Mouse (Mus musculus) midbrain, embryonic 14.5 days (tissue): ENCODE data around the gene Zscan12. TPM values are rescaled to one million over a fixed set of nuclear protein-coding genes. Genes with fewer than 3 reads are reported as not detected.

Source experiments
- ATAC-seq: fragments of 200-750 bp; cut with Nextera tagmentation; 2 replicates; pipeline ENCODE4 v1.8.0; 2017; ENCODE audit warnings: moderate number of reproducible peaks, moderate library complexity; ENCODE audit not compliant: low FRiP score, low TSS enrichment
- DNase-seq: peaks from one replicate; pipeline ENCODE4 v3.0.0-alpha.2; 2015
- H3K27ac ChIP-seq: fragments of 300-500 bp; sonication (generic); replicated peaks from 2 replicates; pipeline ENCODE4 v1.5.1; 2014; ENCODE audit warnings: mild to moderate bottlenecking, low read depth, low read length, moderate library complexity
- H3K27me3 ChIP-seq: fragments of 300-500 bp; sonication (generic); 2 replicates; pipeline ENCODE4 v1.6.1; 2014; ENCODE audit warnings: low read length, control low read depth, mixed read lengths; ENCODE audit not compliant: control insufficient read depth, insufficient read depth
- H3K36me3 ChIP-seq: fragments of 300-500 bp; sonication (generic); 2 replicates; pipeline ENCODE4 v1.6.1; 2014; ENCODE audit warnings: low read length, control low read depth; ENCODE audit not compliant: control insufficient read depth, insufficient read depth
- H3K4me1 ChIP-seq: fragments of 300-500 bp; sonication (generic); 2 replicates; pipeline ENCODE4 v1.6.1; 2014; ENCODE audit warnings: mild to moderate bottlenecking, antibody characterized with exemption, low read length, control low read depth; ENCODE audit not compliant: control insufficient read depth, insufficient read depth
- H3K4me2 ChIP-seq: fragments of 300-500 bp; sonication (generic); 2 replicates; pipeline ENCODE4 v1.6.1; 2014; ENCODE audit warnings: mild to moderate bottlenecking, low read length, moderate library complexity
- H3K4me3 ChIP-seq: fragments of 300-500 bp; sonication (generic); replicated peaks from 2 replicates; pipeline ENCODE4 v1.5.1; 2014; ENCODE audit warnings: low read depth, low read length
- H3K9ac ChIP-seq: fragments of 300-500 bp; sonication (generic); replicated peaks from 2 replicates; pipeline ENCODE4 v1.6.1; 2014; ENCODE audit warnings: mild to moderate bottlenecking, low read length, moderate library complexity
- H3K9me3 ChIP-seq: fragments of 300-500 bp; sonication (generic); 2 replicates; pipeline ENCODE4 v1.6.1; 2016; ENCODE audit warnings: low read length, control low read depth, mixed read lengths; ENCODE audit not compliant: control insufficient read depth
- WGBS: fragments of 180-500 bp; shearing (Covaris S2); extraction: QIAGEN DNeasy Blood & Tissue Kit; methylation state at CpG from one replicate; pipeline ENCODE4 v1.1.7; 2014; 5-methylcytosine and 5-hydroxymethylcytosine counted together
- polyA plus RNA-seq: library from polyadenylated mRNA; unstranded; fragments of >200 nt; fragmentation: Nextera tagmentation; extraction: Ambion mirVana; gene quantifications from 2 replicates; pipeline ENCODE4 v1.2.1, GENCODE M21; 2014

The Zscan12 gene
- polyA plus RNA-seq, 1 experiment from 2014 or later, result 15.9 TPM

GRCm38 (mm10) chr13:21407969-21408804, 45.6 kb downstream of the Zscan12 start:
- WGBS, result 5% methylated on average over 27 of the region's 27 CpGs
- peak; percentile 93 for ATAC-seq
- H3K4me1 ChIP-seq, result peaks cover 3% of the 10 kb centered on the region

GRCm38 (mm10) chr13:21408805-21409459, 46.3 kb downstream of the Zscan12 start:
- DNase-seq (no peak), ATAC-seq (peak; percentile 34)
- peak overlapping the region; percentile 51 for H3K9ac ChIP-seq
- 51% methylated on average over 11 of the region's 11 CpGs for WGBS
- H3K4me1 ChIP-seq, result peaks cover 2% of the 10 kb centered on the region
- peak overlapping the region; percentile 68 for H3K27ac ChIP-seq
- H3K4me3 ChIP-seq, result peak overlapping the region; percentile 41
- H3K27me3 ChIP-seq, result no peaks in the 10 kb centered on the region
- H3K9me3 ChIP-seq, result no peaks in the 10 kb centered on the region
- H3K36me3 ChIP-seq, result no peaks in the 10 kb centered on the region
- H3K4me2 ChIP-seq, result peak overlapping the region; percentile 57

More at GRCm38 (mm10) chr13:21407969-21408804, 45.6 kb downstream of the Zscan12 start:
- Histone ChIP-seq H3K27ac (peak overlapping the region; percentile 68), H3K9ac (peak overlapping the region; percentile 51), H3K4me2 (peak overlapping the region; percentile 57), H3K9me3 (no peaks in the 10 kb centered on the region), H3K27me3 (no peaks in the 10 kb centered on the region), H3K36me3 (no peaks in the 10 kb centered on the region), H3K4me3 (peak overlapping the region; percentile 41)
- peak; percentile 91 for DNase-seq

- Histone ChIP-seq H3K4me1 (no peaks in the 10 kb centered on the region), H3K9ac (no peak overlapping the region), H3K27me3 (no peaks in the 10 kb centered on the region), H3K36me3 (no peaks in the 10 kb centered on the region), H3K27ac (no peak overlapping the region), H3K4me2 (no peak overlapping the region), H3K4me3 (no peak overlapping the region), H3K9me3 (no peaks in the 10 kb centered on the region)
- 61% methylated on average over 15 of the region's 15 CpGs for WGBS
- ATAC-seq, result no peak
- DNase-seq, result no peak
Observed at GRCm38 (mm10) chr13:21414231-21415212, 51.9 kb downstream of the Zscan12 start.

GRCm38 (mm10) chr13:21415266-21415665, 52.6 kb downstream of the Zscan12 start:
- no peak for ATAC-seq
- Histone ChIP-seq H3K36me3 (no peaks in the 10 kb centered on the region), H3K4me1 (no peaks in the 10 kb centered on the region), H3K27me3 (no peaks in the 10 kb centered on the region), H3K9me3 (no peaks in the 10 kb centered on the region), H3K4me3 (no peak overlapping the region), H3K4me2 (no peak overlapping the region), H3K27ac (no peak overlapping the region), H3K9ac (no peak overlapping the region)
- DNase-seq, result no peak
- 75% methylated on average over 4 of the region's 4 CpGs for WGBS

- 96% methylated on average over 2 of the region's 2 CpGs for WGBS
- Histone ChIP-seq H3K4me1 (no peaks in the 10 kb centered on the region), H3K9me3 (no peaks in the 10 kb centered on the region), H3K27me3 (no peaks in the 10 kb centered on the region), H3K36me3 (no peaks in the 10 kb centered on the region), H3K4me2 (no peak overlapping the region), H3K4me3 (no peak overlapping the region), H3K27ac (no peak overlapping the region), H3K9ac (no peak overlapping the region)
- ATAC-seq, result no peak
- DNase-seq, result no peak
Observed at GRCm38 (mm10) chr13:21415750-21416149, 53.1 kb downstream of the Zscan12 start.

DNA sequence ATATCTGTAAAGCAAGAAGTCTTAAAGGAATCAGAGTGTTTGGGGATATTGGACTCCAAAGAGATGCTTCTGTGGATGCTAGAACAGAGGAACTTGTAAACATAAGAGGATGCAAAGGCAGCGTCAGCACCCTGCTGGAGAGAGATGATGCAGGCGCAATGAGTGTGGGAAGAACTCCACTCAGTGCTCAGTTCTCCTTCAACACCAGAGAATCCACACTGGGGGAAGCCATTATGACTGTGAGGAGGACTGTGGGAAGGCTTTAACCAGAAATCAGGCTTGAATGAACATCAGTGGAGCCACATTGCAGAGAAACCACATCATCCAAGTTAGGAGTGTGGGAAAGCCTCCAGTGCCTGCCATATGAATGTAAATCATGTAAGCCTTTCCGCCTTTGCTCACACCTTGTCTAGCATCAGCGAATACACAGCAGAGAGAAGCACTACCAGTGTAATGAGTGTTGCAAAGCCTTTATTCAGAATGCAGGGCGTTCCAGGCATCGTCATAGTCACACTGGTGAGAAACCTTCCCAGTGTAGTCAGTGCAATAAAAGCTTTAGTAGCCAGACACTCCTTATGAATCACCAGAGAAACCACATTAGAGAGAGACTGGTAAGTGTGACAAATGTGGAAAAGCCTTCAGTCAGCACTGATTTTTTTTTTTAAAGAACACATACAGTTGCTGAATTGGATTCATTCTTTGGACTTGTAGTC, 54.8 kb downstream of the Zscan12 start:
- 84% methylated on average over 6 of the region's 6 CpGs for whole genome bisulfite sequencing
- Histone ChIP-seq H3K4me3 (no peak overlapping the region), H3K36me3 (no peaks in the 10 kb centered on the region), H3K9ac (no peak overlapping the region), H3K9me3 (no peaks in the 10 kb centered on the region), H3K4me1 (no peaks in the 10 kb centered on the region), H3K4me2 (no peak overlapping the region), H3K27ac (no peak overlapping the region), H3K27me3 (no peaks in the 10 kb centered on the region)
- ATAC-seq (no peak), DNase-seq (no peak)

GRCm38 (mm10) chr13:21418865-21419264, 56.2 kb downstream of the Zscan12 start:
- Histone ChIP-seq H3K27ac (no peak overlapping the region), H3K36me3 (no peaks in the 10 kb centered on the region), H3K27me3 (no peaks in the 10 kb centered on the region), H3K9me3 (no peaks in the 10 kb centered on the region), H3K4me3 (no peak overlapping the region), H3K4me1 (no peaks in the 10 kb centered on the region), H3K4me2 (no peak overlapping the region), H3K9ac (no peak overlapping the region)
- ATAC-seq, result no peak
- WGBS, result 74% methylated on average over 6 of the region's 6 CpGs
- DNase-seq, result no peak
